Mouse (Mus musculus): ENCODE data around the gene Scnm1. TPM values are rescaled to one million over a fixed set of nuclear protein-coding genes. Genes with fewer than 3 reads are reported as not detected.

Scnm1 gene
- polyA plus RNA-seq, 1 experiment from 2014 or later = 38.2 TPM

DNA sequence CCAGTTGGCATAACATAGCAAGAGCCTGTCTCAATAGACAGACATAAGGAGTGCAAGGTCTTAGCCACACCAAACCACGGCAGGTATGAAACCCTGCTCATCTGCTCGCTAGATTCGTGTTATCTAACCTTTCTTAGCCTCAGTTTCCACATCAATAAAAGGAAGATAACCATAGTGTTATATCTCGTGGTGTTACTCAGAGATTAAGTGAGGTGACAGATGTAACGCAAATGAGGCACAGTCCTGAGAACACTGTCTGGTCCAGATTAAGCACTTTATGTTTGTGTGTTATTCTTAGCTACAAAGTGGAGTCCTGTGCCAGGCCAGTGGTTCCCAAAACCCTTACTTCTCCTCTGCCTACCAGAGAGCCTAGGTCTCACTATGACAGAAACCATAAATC lies 31.0 kb upstream of the Scnm1 start:
- H3K36me3 ChIP-seq = no peaks in the 10 kb centered on the region
- no peak overlapping the region for H3K27ac ChIP-seq
- H3K4me3 ChIP-seq = no peak overlapping the region
- 34% methylated on average over 5 of the region's 5 CpGs for WGBS (ENCODE audit: insufficient replicate concordance)
- H3K9ac ChIP-seq = no peak overlapping the region
- H3K4me2 ChIP-seq = no peak overlapping the region
- peaks cover 86% of the 10 kb centered on the region for H3K27me3 ChIP-seq (replicated peaks)
- H3K9me3 ChIP-seq (replicated peaks) = no peaks in the 10 kb centered on the region
- ATAC-seq = no peak
- peaks cover 24% of the 10 kb centered on the region for H3K4me1 ChIP-seq

DNA sequence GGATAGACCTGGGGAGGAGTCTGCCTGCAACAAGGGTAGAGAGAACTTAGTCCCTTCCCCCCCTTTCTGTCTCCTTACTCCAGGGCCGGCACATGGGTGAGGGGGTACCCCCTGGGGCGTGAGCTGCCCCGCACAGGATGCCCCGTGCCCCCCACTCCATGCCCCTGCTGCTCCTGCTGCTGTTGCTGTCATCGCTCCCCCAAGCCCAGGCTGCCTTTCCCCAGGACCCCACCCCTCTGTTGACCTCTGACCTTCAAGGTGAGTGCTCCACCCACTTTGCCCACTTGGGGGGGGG lies 30.4 kb upstream of the Scnm1 start:
- no peak overlapping the region for H3K4me2 ChIP-seq
- H3K27ac ChIP-seq = no peak overlapping the region
- no peak overlapping the region for H3K9ac ChIP-seq
- no peak for ATAC-seq
- H3K27me3 ChIP-seq (replicated peaks) = peaks cover 83% of the 10 kb centered on the region
- peaks cover 31% of the 10 kb centered on the region for H3K4me1 ChIP-seq
- H3K9me3 ChIP-seq (replicated peaks) = no peaks in the 10 kb centered on the region
- 54% methylated on average over 3 of the region's 5 CpGs for WGBS (ENCODE audit: insufficient replicate concordance)
- H3K36me3 ChIP-seq = no peaks in the 10 kb centered on the region
- no peak overlapping the region for H3K4me3 ChIP-seq

DNA sequence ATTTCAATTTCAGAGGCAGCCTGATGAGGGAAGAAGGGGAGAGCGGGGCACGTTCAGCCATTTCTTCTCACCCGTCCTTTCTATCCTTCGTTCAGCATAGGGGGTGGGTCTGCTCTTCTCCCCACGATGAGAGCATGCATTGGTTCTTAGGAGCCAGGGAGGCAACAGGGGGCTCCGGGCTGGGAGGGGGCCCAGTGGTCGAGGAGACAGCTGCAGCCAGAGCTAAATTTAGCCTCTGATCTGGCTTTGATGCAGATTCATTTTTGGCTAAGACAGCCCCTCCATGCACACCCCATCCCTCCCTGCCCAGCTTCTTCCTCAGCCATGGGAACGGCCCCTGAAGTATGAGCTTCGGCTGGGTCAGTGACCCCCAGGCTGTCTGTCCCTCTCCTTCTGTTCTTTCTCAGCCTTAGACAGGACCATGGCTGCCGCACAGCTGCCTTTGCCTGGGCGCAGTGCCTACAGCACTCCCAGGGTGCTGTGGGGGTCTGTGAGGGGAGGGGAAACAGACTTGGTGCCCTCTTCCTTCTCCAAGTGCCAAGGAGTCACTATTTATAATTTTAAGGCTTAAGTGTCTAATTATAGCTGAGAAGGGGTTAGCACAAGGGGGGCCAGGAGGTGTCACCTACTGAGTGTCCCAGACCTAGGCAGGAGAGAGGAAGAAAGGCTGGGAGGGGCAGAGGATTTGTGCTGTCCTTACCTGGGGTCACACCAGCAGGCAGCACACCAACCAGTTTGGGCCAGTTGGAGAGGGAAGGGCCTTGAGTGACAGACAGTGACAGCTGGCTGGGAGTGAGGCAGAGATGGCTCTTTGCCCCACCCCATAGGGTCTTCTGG lies 29.8 kb upstream of the Scnm1 start:
- H3K9me3 ChIP-seq (replicated peaks) = no peaks in the 10 kb centered on the region
- no peak overlapping the region for H3K9ac ChIP-seq
- ATAC-seq = no peak
- H3K36me3 ChIP-seq = no peaks in the 10 kb centered on the region
- no peak overlapping the region for H3K4me2 ChIP-seq
- H3K27ac ChIP-seq = no peak overlapping the region
- H3K4me1 ChIP-seq = peaks cover 31% of the 10 kb centered on the region
- H3K4me3 ChIP-seq = no peak overlapping the region
- 55% methylated on average over 11 of the region's 11 CpGs for WGBS (ENCODE audit: insufficient replicate concordance)
- H3K27me3 ChIP-seq (replicated peaks) = peaks cover 83% of the 10 kb centered on the region

DNA sequence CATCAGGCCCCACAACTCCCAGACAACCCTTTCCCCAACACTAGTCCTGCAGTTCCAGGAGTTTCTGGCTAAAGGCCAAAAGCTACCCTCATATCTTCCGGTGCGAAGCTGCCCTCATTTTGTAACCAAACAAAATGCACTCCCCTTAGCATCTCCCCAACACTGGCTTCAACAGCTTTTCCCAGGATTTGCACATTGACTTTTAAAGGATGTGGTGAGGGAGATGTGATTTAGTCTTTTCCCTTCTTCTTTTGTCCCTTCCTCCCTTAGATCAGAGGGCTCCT lies 28.5 kb upstream of the Scnm1 start:
- peaks cover 79% of the 10 kb centered on the region for H3K27me3 ChIP-seq (replicated peaks)
- no peak overlapping the region for H3K4me2 ChIP-seq
- no peak overlapping the region for H3K9ac ChIP-seq
- no peaks in the 10 kb centered on the region for H3K9me3 ChIP-seq (replicated peaks)
- H3K4me3 ChIP-seq = no peak overlapping the region
- 46% methylated on average over 2 of the region's 2 CpGs for WGBS (ENCODE audit: insufficient replicate concordance)
- H3K4me1 ChIP-seq = peaks cover 31% of the 10 kb centered on the region
- ATAC-seq = no peak
- no peak overlapping the region for H3K27ac ChIP-seq
- H3K36me3 ChIP-seq = no peaks in the 10 kb centered on the region

DNA sequence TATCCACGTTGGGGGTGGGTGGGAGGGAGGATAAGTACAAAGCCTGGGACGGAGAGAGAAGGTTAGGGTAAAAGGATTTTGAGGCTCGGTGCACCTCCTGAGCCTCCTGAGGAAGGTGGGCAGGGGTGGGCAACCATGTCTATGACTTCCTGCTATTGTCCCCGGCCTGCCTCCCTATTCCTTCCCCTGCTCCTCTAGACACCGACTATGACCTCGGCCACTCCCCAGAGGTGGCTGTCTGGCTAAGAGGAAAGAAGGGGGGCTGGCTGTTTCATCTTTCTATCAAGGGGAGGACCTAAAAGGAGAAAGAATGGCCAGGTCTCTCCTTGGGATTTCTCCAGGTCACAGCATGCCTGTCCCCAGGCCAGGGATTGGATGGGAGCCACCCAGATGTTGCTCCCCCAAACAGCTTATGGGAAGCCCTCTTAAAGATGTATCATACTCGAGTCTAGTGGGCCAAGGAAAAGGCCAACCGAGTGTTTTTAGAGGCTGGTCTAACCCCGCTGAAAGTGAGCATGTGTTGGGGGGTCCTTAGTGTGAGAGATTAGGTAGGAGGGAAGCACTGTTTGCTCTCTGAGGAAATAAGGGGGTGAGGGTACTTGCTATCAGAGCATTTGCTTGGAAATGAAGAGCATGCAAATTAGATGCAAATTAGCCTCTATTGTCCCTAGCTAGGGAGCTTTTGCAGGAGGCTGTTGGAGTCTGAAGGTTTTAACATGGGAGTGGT lies 28.0 kb upstream of the Scnm1 start:
- ATAC-seq = no peak
- Histone ChIP-seq H3K4me1 (peaks cover 31% of the 10 kb centered on the region), H3K9ac (no peak overlapping the region), H3K36me3 (no peaks in the 10 kb centered on the region), H3K4me2 (peak overlapping the region; percentile 99), H3K27ac (no peak overlapping the region), H3K4me3 (peak overlapping the region; percentile 70), H3K27me3 (replicated peaks) (peaks cover 78% of the 10 kb centered on the region), H3K9me3 (replicated peaks) (no peaks in the 10 kb centered on the region)
- WGBS (ENCODE audit: insufficient replicate concordance) = 13% methylated on average over 8 of the region's 9 CpGs

DNA sequence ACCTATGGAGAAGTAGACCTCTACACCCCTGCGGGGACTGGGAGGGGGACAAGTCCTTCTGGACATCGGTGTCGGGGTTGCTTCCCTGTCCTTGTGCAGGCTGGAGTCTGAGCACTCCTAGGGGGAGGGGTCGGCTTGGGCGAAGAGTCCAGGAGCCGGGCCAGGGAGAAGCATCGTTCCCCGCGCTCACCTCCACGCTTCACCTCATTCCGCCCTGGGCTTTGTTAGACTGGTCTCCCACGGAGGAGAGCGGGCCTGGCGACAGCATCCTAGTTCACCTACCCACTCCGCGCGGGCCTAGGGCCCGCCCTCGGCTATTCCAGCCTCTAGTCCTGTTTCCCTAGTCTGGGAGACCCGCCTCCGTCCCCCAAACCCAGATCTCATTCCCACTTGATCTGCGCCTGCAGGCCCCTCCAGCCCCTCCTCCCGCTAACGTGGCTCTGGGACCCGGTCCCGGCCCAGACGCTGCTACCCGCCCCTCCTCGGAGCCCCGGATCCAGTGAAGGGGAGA lies 27.3 kb upstream of the Scnm1 start:
- no peaks in the 10 kb centered on the region for H3K9me3 ChIP-seq (replicated peaks)
- H3K27ac ChIP-seq = no peak overlapping the region
- H3K36me3 ChIP-seq = no peaks in the 10 kb centered on the region
- WGBS (ENCODE audit: insufficient replicate concordance) = 6% methylated on average over 30 of the region's 30 CpGs
- peak overlapping the region; percentile 70 for H3K4me3 ChIP-seq
- H3K4me1 ChIP-seq = peaks cover 31% of the 10 kb centered on the region
- H3K4me2 ChIP-seq = peak overlapping the region; percentile 99
- ATAC-seq = no peak
- H3K27me3 ChIP-seq (replicated peaks) = peaks cover 74% of the 10 kb centered on the region
- peak overlapping the region; percentile 69 for H3K9ac ChIP-seq

DNA sequence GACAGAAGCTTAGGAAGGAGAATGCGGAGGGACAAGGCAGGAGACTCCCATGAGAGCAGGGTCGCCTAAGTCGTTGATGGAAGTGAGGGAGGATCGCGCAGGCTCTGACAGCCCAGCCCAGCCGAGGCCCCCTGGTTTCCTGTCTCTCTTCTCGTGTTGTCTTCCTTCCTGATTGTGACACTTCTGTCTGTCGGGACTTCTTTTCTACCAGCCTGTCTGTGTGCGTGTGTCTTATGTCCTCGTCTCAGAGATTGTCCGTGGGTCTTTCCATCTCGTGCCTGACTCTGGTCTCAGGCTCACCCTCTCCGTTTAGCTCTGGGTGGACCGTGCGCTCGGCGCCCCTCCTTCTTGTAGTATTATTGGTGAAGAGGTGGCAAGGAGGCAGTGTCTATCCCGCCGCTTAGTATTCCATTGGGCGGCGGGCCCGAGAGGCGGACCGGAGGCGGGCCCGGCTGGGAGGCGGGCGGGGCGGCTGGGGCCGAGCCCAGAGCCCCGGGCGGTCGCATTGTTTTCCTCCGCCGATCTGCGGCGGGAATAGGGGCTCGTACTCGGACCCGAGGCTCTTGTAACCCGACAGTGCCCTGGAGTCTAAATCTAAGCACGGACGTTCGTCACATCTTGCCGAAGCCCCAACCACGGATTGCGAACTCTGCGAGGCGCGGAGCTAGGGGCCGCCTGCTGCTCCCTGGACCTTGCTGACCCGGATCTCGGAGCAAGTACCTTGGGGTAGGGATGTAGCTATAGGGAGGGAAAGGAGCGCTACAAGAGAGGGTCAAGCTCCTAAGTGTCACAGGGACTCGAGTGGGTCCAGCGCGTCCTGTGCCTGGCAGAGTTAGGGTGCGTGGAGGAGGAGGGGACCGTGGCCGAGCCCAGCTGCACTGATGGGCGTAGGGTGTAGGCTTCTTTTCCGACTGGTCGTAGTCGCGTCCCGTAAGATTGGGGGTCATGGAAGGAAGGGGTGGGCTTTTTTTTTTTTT lies 26.5 kb upstream of the Scnm1 start, which contains the start of gene Sema6c:
Gene Sema6c, plus strand, starts transcription at position 471 of the 977 bp plus-strand sequence.
- Histone ChIP-seq H3K27me3 (replicated peaks) (peaks cover 76% of the 10 kb centered on the region), H3K4me1 (peaks cover 31% of the 10 kb centered on the region), H3K36me3 (no peaks in the 10 kb centered on the region), H3K9ac (peak within 1 kb of the TSS; percentile 69), H3K27ac (no peak within 1 kb of the TSS), H3K9me3 (replicated peaks) (no peaks in the 10 kb centered on the region), H3K4me2 (peak within 1 kb of the TSS; percentile 99), H3K4me3 (peak within 1 kb of the TSS; percentile 70)
- WGBS (ENCODE audit: insufficient replicate concordance) = under 1% methylated on average over 66 of the region's 66 CpGs
- ATAC-seq = peak; percentile 96

DNA sequence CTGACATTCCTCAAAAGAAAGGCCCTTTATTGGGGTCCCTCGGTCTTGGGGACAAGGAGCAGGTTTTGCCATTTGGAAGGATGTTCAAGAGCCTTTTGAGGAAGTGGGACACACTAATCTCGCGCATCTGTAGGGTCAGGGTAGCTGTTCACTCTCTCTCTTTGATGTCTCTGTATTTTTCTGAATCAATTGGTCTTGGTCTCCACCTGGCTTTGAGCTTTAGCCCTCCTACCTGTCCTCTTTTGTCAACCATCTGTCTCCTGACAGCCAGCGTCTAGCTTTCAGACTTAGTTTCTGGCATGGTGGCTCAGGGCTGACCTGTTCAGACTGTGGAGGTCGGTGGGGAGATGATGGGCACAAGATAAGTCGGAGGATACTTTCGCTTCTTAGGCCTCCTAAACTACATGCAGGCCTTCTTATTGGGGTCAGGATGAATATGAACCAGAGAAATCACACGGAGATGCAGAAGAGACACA lies 25.7 kb upstream of the Scnm1 start:
- H3K4me2 ChIP-seq = peak overlapping the region; percentile 99
- H3K36me3 ChIP-seq = no peaks in the 10 kb centered on the region
- peak overlapping the region; percentile 70 for H3K4me3 ChIP-seq
- peak overlapping the region; percentile 59 for H3K9ac ChIP-seq
- no peaks in the 10 kb centered on the region for H3K9me3 ChIP-seq (replicated peaks)
- 9% methylated on average over 8 of the region's 8 CpGs for WGBS (ENCODE audit: insufficient replicate concordance)
- H3K4me1 ChIP-seq = peaks cover 26% of the 10 kb centered on the region
- H3K27me3 ChIP-seq (replicated peaks) = peaks cover 72% of the 10 kb centered on the region
- no peak for ATAC-seq
- H3K27ac ChIP-seq = no peak overlapping the region

DNA sequence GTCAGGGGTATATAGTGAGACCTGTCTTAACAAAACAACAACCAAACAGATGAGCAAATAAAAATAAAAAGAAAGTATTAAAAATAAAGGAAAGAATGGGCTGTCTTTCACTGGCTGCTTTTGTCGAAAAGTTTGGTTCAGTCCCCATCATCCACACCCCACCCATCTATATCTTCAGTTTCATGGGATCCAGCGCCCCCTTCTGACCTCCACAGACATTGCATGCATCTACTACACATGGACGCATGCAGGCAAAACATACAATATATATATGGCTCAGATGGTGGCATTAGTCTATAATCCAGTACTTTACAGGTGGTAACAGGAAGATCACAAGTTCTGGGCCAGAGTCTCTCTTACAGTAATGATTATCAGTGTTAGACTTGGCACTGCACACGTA lies 20.1 kb upstream of the Scnm1 start:
- Histone ChIP-seq H3K4me1 (no peaks in the 10 kb centered on the region), H3K27ac (no peak overlapping the region), H3K9me3 (replicated peaks) (no peaks in the 10 kb centered on the region), H3K4me2 (no peak overlapping the region), H3K9ac (no peak overlapping the region), H3K4me3 (no peak overlapping the region), H3K36me3 (no peaks in the 10 kb centered on the region), H3K27me3 (replicated peaks) (peaks cover 33% of the 10 kb centered on the region)
- 28% methylated on average over 4 of the region's 4 CpGs for WGBS (ENCODE audit: insufficient replicate concordance)
- ATAC-seq = no peak

DNA sequence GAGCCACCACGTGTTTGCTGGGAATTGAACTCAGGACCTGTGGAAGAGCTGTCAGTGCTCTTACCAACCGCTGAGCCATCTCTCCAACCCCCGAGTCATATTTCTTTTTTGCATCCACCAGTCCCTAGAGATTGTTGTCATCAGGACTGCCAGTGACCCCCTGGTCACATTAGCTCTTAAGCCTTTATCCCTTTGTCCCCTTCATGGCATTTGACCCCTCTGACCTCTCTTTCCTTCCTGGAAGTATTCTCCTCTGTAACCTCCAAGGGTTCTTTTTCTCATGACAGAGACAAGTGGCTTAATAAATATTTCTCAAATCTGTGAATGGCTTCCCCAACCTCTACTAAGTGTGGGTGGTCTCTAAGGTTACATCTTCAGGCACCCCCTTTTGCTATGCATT lies 14.1 kb upstream of the Scnm1 start:
- no peak overlapping the region for H3K9ac ChIP-seq
- 0 out of 2 replicates have a peak, but pooled peaks cover 5% of the 10 kb centered on the region for H3K27me3 ChIP-seq (replicated peaks)
- H3K4me2 ChIP-seq = no peak overlapping the region
- H3K4me1 ChIP-seq = no peaks in the 10 kb centered on the region
- WGBS (ENCODE audit: insufficient replicate concordance) = 47% methylated on average over 3 of the region's 3 CpGs
- no peak overlapping the region for H3K27ac ChIP-seq
- H3K9me3 ChIP-seq (replicated peaks) = no peaks in the 10 kb centered on the region
- H3K4me3 ChIP-seq = no peak overlapping the region
- ATAC-seq = no peak
- H3K36me3 ChIP-seq = no peaks in the 10 kb centered on the region

DNA sequence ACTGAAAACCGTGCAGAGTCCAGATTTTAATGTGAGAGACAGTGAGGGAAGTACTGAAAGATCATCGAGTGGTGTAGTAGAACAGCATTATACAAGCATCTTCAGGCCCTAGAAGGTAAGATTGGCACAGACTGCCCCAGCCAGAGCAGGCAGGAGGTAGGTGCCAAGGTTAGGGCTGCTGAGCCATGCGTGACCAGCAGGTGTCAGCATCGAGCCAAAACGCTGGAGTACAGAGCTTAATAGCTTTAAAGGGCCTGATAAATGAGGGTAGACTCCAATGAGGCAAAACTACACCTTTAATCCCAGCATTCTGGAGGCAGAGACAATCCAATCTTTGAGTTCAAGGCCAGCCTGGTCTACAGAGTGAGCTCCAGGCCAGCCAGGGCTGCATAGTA lies 8.8 kb upstream of the Scnm1 start:
- peak; percentile 73 for ATAC-seq
- Histone ChIP-seq H3K27me3 (replicated peaks) (no peaks in the 10 kb centered on the region), H3K9ac (no peak overlapping the region), H3K27ac (no peak overlapping the region), H3K4me3 (0 out of 2 replicates have a peak overlapping the region, but pooled peaks have one; percentile 12), H3K4me2 (peak overlapping the region; percentile 41), H3K9me3 (replicated peaks) (no peaks in the 10 kb centered on the region), H3K4me1 (peaks cover 25% of the 10 kb centered on the region), H3K36me3 (peaks cover 19% of the 10 kb centered on the region)
- 8% methylated on average over 5 of the region's 5 CpGs for WGBS (ENCODE audit: insufficient replicate concordance)
